In genomic region chr11:22981984-22982757, GRCm38 (mm10) we compare ENCODE assay signal across 8 mouse cellular contexts. TPM values are rescaled to one million over a fixed set of nuclear protein-coding genes. Genes with fewer than 3 reads are reported as not detected.
DNase-seq lines count a peak whose midpoint lies in the region; ATAC-seq and TF ChIP-seq lines count a peak whose summit lies in the region.

TSS of gene Gm28048 (minus strand) at chr11:22982090.
TSS of gene Commd1 (minus strand) at chr11:22982382.

- DNase-seq in G1E (ENCODE audit: low spot score), result peak; percentile 82
- DNase-seq in cerebellum, adult 18-20 months, result peak; percentile 94 to 98
- DNase-seq in heart, postnatal 4 days, result peak; percentile 98
- DNase-seq in layer of hippocampus, adult 9-10 months (ENCODE audit: low spot score), result peak; percentile 91
- peak; percentile 99 for DNase-seq in ovary, postnatal 10 days (ENCODE audit: low spot score)
- DNase-seq in thymus, postnatal 10 days (ENCODE audit: low spot score in 2 of 2), result peak; percentile 94 to 95

- peak within 1 kb of the TSS; percentile 84 for H3K4me3 ChIP-seq in G1E (ENCODE audit: low read depth, low read length)
- peak within 1 kb of the TSS; percentile 74 for H3K4me3 ChIP-seq in forebrain, embryonic 16.5 days (replicated peaks; ENCODE audit: low read length)
- H3K4me3 ChIP-seq in lung, embryonic 16.5 days (ENCODE audit: low read length), result peak within 1 kb of the TSS; percentile 77

- peak within 1 kb of the TSS; percentile 60 for H3K4me2 ChIP-seq in forebrain, embryonic 16.5 days (ENCODE audit: low read length)
- peak within 1 kb of the TSS; percentile 84 for H3K4me2 ChIP-seq in lung, embryonic 16.5 days (ENCODE audit: low read depth, low read length)

- peak; percentile 74 for ATAC-seq in G1E (ENCODE audit: extremely low read depth, insufficient number of reproducible peaks, low FRiP score, poor library complexity, severe bottlenecking)
- ATAC-seq in forebrain, embryonic 16.5 days, result peak; percentile 94
- ATAC-seq in lung, embryonic 16.5 days (ENCODE audit: low read depth), result peak; percentile 95

- H3K36me3 ChIP-seq in G1E (replicated peaks), result peaks cover 26% of the 10 kb centered on the region
- no peaks in the 10 kb centered on the region for H3K36me3 ChIP-seq in forebrain, embryonic 16.5 days (ENCODE audit: control insufficient read depth, insufficient read depth)
- H3K36me3 ChIP-seq in lung, embryonic 16.5 days (ENCODE audit: control insufficient read depth, insufficient read depth, low read length), result peaks cover 5% of the 10 kb centered on the region; the same call in 1 of the 2 replicates

- H3K9ac ChIP-seq in forebrain, embryonic 16.5 days (replicated peaks; ENCODE audit: low read depth, low read length), result peak within 1 kb of the TSS; percentile 78
- H3K9ac ChIP-seq in lung, embryonic 16.5 days (ENCODE audit: low read length), result peak within 1 kb of the TSS; percentile 77

- H3K4me1 ChIP-seq in G1E (ENCODE audit: insufficient read depth, low read depth, low read length), result peaks cover 30% of the 10 kb centered on the region
- H3K4me1 ChIP-seq in forebrain, embryonic 16.5 days (replicated peaks; ENCODE audit: control insufficient read depth, insufficient read depth, low read length), result peaks cover 9% of the 10 kb centered on the region
- peaks cover 7% of the 10 kb centered on the region for H3K4me1 ChIP-seq in lung, embryonic 16.5 days (replicated peaks; ENCODE audit: control insufficient read depth, insufficient read depth, low read length)

- 1% methylated on average over 42 of the region's 42 CpGs for WGBS in forebrain, embryonic 16.5 days
- WGBS in lung, embryonic 16.5 days, result 2% methylated on average over 42 of the region's 42 CpGs

- no peaks in the 10 kb centered on the region for H3K9me3 ChIP-seq in G1E (replicated peaks)
- no peaks in the 10 kb centered on the region for H3K9me3 ChIP-seq in forebrain, embryonic 16.5 days (ENCODE audit: control insufficient read depth, low read length)
- no peaks in the 10 kb centered on the region for H3K9me3 ChIP-seq in lung, embryonic 16.5 days (ENCODE audit: control insufficient read depth, low read length)

- H3K27ac ChIP-seq in forebrain, embryonic 16.5 days (ENCODE audit: low read length), result peak within 1 kb of the TSS; percentile 98
- peak within 1 kb of the TSS; percentile 97 for H3K27ac ChIP-seq in lung, embryonic 16.5 days (ENCODE audit: low read length)

- H3K27me3 ChIP-seq in G1E (ENCODE audit: insufficient read depth, low read length), result no peaks in the 10 kb centered on the region
- H3K27me3 ChIP-seq in forebrain, embryonic 16.5 days (replicated peaks; ENCODE audit: control insufficient read depth, insufficient read depth, low read length), result no peaks in the 10 kb centered on the region
- H3K27me3 ChIP-seq in lung, embryonic 16.5 days (ENCODE audit: control insufficient read depth, insufficient read depth, low read depth, low read length), result no peaks in the 10 kb centered on the region

- TF ChIP-seq CTCF in G1E (IDR thresholded peaks at IDR 0.05; ENCODE audit: low read depth, low read length), result peak; percentile 55

RNA-seq across cellular contexts. Expression of gene Gm28048, which starts in this region (rescaled TPM):
- total RNA-seq in G1E (2014; fragmentation: Nextera tagmentation), result 21.1 and 30.9 TPM in 2 replicates
- total RNA-seq in G1E (2017), result 16.2 and 37.9 TPM in 2 replicates
- polyA plus RNA-seq in G1E (2012), result not detected in 2 replicates
- polyA plus RNA-seq in forebrain, embryonic 16.5 days (2015; fragmentation: Nextera tagmentation; extraction: Ambion mirVana), result 3.0 and 6.0 TPM in 2 replicates
- 1 to 10 TPM; 7.6 to 8.1 TPM for total RNA-seq in heart, postnatal 4 days (2021)
- 13.9 and 18.3 TPM in 2 replicates for polyA plus RNA-seq in lung, embryonic 16.5 days (2015; fragmentation: Nextera tagmentation; extraction: Ambion mirVana)

RNA-seq across cellular contexts. Expression of gene Commd1, which starts in this region (rescaled TPM):
- total RNA-seq in G1E (2014; fragmentation: Nextera tagmentation) (74.4 and 77.4 TPM in 2 replicates), G1E (2017) (93.9 and 111 TPM in 2 replicates)
- 27.7 and 34.1 TPM in 2 replicates for polyA plus RNA-seq in G1E (2012)
- 225 and 234 TPM in 2 replicates for polyA plus RNA-seq in forebrain, embryonic 16.5 days (2015; fragmentation: Nextera tagmentation; extraction: Ambion mirVana)
- 100 to 1,000 TPM; 161 to 186 TPM for total RNA-seq in heart, postnatal 4 days (2021)
- polyA plus RNA-seq in lung, embryonic 16.5 days (2015; fragmentation: Nextera tagmentation; extraction: Ambion mirVana), result 372 and 381 TPM in 2 replicates

Comparison
In these comparisons a context has a peak if more than half of its experiments do, and no peak if none do; other contexts are left out.
1. Peak in every context shown above with its lines: DNase-seq, ATAC-seq, H3K4me3 ChIP-seq and H3K27ac ChIP-seq.